Mouse (Mus musculus) granulocyte monocyte progenitor cell, adult 5-6 weeks (primary cell): Measurements from ENCODE around the gene Pyroxd2. TPM values are rescaled to one million over a fixed set of nuclear protein-coding genes. Genes with fewer than 3 reads are reported as not detected.
"Not testable (repeated sequence)": the region's sequence is repeated elsewhere in the genome, so short reads cannot be mapped to it uniquely, and the experiment has no call there.

Experiments used
- ATAC-seq: replicated peaks from 2 replicates; pipeline ENCODE4 v1.8.0; 2016; ENCODE audit warnings: mild to moderate bottlenecking, moderate TSS enrichment, inconsistent platforms; ENCODE audit not compliant: poor library complexity, severe bottlenecking
- total RNA-seq, 2 experiments: library from RNA; stranded (forward) in 1 of 2; stranded (reverse) in 1 of 2; fragments of 200-712, 200-1000 nt in 1 of 2; fragments of >200 nt in 1 of 2; fragmentation: Nextera tagmentation in 1 of 2; gene quantifications; 2 replicates each; pipeline ENCODE4 v1.2.3; 2014 to 2017

Pyroxd2 gene
- total RNA-seq (2014; fragmentation: Nextera tagmentation) (6.2 and 12.1 TPM in 2 replicates), total RNA-seq (2017) (2.3 and 3.1 TPM in 2 replicates)

DNA sequence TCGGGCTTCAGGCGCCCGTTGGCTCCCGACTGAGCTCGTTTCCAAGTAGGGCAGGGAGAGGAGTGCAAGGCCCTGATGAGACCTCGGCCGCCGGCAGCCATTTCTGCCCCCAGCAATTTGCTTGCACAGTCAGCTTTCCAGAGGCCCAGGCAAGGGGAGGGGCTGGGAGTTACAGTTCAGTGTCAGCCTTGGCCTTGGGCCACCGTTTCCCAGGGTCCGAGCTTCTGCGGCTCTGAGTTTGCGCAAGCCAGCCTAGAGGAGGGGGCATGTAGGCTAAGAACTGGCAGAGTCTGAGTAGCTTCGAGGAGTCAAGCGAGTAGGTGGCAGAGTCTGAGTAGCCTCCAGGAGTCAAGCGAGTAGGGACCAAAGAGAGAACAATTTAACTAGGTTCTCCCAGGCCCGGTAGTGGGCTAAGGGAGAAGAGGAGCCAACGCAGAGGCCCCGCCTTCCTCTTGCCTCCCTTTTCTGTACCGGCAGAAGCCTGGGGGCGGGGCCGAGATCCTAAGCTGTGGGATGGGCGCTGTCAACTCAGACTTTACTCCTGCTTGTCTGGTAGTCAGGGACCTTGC is at the start of gene Pyroxd2:
Gene Pyroxd2 (minus strand): TSS at position 413 of the 569 bp plus-strand sequence.
- peak; percentile 60 for ATAC-seq

DNA sequence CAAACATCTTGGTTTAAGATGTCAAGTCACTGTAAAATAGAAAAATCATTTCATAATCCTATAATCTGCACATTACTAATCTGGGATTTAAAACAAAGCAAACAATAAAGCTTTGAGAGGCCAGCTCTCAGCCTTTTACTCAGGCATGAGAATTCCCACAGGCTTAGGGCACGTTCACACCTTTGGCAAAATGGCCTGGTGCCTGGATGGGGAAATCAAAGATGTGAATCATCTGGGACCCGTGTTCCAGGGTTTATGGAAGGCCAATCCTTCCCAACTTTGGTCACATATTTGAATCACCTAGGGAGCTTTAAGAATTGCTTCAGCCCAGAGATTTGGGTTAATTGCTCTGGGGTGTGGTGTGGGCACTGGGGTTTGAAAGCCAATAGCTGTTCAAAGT is 45.3 kb upstream of the Pyroxd2 start:
- no peak for ATAC-seq

DNA sequence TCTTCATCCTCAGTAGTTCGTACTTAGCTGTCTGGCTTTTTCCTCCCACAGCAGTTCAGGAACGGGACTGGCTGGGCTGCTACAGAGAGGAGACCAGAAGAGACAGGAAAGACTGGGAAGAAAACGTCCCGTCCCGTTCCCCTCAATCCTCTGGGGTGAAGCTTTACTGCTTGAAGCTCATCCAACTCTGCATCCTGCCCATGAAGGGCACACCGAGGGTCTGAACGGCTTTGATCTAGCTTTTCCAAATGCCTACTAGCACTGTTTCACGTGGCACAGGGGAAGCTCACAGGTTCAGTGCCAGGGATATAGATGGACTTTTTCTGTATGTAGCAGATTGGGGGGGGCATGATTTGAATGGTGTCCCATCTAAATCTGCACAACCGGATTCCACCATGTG is 43.2 kb upstream of the Pyroxd2 start:
- ATAC-seq, result no peak

DNA sequence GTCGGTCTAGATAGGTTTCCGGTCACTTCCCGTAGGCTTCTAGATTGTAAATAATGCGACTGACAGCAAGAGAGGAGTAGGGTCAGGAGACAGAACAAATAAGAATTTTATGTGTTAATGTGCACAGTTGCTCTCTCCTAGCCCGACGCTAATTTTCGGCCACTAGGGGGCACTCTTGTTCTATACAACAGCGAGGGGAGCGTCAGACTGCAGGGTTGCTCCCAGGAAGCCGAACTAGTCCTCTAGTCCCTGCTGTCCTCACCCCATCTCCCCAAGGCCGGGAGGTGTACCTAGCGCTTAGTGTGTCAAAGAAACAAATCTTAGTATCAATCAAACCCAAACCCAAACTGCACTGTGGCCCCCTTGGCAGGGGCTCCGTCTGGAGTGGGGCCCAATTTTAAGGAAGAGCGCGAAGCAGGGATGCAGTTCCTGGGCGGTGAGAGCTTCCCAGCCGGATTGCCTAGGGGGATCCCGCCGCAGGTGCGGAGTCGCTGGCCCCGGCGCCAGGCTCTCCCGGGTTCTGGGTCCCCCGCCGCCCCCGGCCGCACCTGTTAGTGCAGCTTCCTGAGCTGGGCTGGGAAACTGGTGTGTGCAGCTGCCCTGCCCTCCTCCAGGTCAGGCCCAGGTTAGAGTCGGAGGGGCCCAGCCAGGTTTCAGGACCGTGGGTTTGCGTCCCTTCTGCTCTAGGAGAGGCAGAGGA is 42.5 kb upstream of the Pyroxd2 start:
- peak; percentile 88 for ATAC-seq

DNA sequence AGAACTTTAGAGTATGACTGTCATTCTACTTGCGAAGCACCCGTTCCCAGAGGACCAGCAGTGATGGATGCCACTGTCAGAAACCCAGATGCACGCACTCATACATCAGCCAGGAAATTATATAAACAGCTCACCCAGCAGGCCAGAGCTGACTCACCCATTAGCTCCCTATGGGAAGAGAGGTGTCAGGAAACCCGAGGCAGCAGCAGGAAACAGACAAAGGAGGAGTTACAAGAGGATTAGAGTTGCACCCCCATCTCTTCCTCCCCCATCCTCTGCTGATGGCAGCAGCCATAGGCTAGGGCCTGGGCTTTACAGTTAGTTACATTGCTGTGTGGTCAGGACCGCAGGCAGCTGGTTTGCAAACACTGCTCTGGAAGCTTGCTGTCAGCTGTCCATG is 35.7 kb upstream of the Pyroxd2 start:
- ATAC-seq, result no peak

DNA sequence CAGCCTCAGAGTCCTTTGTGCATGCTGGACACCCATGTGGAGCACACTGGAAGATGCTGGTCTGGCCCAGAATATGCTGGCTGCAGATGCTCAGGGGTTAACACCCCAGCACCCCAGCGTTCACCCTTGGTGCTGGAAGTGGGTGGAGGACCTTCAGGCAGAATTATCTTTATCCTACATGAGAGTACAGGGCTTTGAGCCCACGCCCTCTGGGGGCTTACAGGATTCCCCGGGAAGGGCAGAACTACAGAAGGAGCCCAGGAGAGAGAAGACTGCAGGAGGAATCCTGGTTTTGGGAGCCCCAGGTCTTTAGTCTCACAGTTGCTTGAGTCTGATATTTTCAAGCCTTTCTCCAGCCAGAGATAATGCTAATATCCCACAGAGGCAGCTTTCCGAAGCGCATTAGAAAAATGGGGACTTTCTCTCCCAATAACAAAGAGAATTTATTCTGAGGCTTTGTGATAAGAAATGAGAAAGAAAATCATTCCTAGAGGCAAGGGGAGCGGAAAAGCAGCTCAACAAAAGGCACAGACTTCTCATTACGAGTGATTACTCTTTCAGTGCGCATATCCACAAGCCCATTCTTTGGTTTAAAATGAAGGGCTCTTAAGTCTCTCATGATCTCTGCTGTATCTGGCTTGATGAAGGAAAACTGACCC is 33.1 kb upstream of the Pyroxd2 start:
- no peak for ATAC-seq

DNA sequence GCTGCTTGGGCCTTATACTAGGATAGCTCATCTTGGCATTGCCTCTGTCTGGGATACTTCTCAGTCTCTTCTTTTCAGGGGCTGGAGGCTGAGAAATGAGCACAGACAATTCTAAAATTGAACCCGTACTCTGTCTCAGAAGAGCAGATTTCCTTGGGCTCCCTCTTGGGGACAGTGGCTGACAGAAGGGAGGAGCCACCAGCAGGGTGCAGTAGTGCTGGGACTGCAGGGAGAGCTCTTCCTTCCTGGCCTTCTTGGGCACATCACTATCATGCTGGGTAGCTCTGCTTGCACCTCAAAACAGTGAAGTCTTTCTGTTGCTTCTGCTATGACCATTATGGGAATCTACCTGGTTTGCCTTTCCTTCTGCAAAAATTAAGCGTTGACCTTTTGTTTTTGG is 32.6 kb upstream of the Pyroxd2 start:
- no peak; the same call in 1 of the 2 replicates for ATAC-seq

DNA sequence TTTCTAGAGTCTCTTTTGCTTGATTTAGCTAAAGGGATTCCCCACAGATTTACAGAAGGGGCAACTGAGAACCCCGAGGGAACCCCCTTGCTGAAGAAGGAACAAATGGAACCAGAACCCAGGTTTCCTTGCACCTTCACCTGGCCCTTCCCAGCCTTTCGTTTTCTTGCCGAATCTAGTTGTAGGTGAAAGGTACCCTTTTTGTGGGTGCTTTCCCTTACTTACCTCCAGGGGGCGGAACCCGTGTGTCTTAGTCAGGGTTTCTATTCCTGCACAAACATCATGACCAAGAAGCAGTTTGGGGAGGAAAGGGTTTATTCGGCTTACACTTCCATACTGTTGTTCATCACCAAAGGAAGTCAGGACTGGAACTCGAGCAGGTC is 27.6 kb upstream of the Pyroxd2 start:
- not testable (repeated sequence) for ATAC-seq

DNA sequence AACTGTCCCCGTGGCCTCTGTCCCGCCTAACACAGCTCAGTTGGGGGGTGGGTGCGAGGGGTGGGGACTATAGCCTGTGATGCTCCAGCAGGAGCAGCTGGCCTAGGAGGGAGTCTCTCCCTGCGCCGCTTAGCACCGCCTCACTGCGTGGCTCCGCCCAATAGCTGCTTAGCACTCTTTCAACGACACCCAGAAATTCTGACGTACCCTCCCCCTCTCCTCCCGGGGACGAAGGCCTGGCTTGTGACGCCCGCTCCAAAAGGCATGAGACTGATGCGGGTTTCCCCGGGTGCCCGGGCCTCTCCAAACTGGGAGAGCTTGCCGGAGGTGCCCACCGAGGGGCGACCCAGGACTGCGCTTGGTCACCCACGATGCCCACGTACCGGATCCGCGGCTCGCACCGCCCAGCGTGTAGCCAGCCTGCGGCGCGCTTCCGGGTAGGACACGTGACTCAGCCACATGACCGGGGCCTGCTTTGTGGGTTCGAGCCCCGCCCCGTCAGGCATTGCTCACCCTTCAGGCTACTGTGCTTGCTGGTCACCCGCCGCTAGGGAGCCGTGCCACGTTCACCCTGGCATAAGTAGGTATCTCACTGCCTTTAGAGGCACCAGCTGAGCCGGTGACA is 27.1 kb upstream of the Pyroxd2 start, which contains the start of gene Hps1:
Gene Hps1 (minus strand): TSS at position 448 of the 625 bp plus-strand sequence.
- ATAC-seq, result peak; percentile 93

DNA sequence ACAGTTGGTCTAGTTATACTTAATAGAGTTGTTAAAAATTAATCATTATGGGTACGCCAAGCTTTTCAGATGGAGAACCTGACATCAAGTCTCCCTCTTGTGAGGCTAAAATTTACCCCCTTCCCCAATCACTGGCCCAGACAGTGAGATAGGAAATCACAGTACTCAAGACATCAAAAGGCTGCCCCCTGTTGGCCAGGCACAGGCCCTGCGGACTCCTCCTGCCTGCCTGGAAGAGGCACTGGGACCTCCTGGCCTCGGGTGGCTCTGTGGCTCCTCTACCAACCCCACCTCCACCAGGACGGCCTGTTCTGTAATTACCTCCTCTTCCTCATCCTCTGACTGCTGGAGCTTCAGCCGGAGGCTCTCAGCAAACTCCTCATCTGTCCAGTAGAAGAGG is 25.2 kb upstream of the Pyroxd2 start:
- ATAC-seq, result no peak

DNA sequence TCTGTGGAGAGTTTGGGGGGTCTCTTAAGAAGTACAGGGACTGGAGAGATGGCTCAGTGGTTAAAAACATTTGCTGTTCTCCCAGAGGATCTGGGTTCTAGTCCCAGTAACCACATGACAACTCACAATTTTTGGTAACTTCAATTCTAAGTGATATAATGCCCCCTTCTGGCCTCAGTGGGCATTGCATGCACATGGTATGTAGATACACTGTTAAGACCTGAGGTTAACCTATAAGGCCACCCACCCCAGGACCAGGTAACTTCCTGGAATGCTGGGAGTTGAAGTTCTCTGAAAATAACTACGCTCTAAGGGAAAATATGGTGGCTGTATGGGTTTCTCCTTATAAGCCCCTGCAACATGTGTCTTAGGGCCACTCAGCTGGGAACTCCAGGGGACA is 24.2 kb upstream of the Pyroxd2 start:
- no peak for ATAC-seq

DNA sequence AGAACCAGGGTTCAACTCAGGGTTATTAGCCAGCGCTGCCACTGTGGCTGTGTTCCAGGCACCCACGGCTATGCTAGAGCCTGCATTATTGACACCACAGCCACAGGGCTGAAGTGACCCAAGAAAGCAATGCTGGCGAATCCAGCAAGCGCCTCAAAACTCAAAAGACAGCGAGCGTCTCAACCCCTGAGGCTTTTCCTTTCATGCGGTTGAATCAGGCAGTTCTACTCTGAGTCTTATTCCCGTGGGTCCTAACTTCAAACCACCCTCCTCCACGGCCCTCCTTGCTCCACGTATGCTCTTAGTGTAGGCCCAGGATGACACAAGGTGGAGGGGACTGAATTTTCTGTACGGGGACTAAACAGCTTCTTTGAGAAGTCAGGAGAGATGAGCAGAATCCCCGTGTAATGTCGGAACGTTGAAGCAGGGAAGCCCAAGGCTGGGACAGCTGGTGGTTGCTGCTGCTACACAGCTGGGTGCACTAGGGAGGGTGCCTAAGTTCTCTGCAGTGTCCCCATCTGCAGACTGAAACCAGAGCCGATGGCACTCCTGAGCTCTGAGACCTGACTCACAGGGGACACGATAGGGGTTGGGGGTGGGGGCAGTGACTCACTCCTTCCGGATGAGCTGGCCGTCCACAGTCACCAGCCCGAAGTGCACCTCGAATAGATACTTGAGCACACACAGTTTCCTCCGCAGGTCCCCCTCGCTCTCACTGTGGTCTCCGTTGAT is 17.7 kb upstream of the Pyroxd2 start:
- ATAC-seq, result no peak

DNA sequence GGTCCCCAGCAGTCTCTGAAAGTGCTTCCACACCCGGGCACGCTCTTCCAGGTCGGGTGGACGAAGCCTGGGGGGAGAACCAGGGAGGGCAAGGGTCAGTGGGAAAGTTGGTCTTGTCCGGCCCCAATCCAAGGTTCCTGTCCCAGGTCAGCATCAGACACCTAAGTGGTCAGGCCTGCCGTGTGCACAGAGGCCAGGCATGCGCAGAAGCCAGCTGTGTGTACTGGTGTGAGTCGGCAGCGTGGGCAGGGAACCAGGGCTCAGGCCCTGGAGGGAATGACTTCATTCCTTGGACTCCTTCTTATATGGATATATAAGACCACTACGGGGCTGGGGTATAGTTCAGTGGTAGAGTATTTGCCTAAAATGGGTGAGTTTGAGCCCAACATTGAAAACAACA is 17.1 kb upstream of the Pyroxd2 start:
- ATAC-seq, result no peak

DNA sequence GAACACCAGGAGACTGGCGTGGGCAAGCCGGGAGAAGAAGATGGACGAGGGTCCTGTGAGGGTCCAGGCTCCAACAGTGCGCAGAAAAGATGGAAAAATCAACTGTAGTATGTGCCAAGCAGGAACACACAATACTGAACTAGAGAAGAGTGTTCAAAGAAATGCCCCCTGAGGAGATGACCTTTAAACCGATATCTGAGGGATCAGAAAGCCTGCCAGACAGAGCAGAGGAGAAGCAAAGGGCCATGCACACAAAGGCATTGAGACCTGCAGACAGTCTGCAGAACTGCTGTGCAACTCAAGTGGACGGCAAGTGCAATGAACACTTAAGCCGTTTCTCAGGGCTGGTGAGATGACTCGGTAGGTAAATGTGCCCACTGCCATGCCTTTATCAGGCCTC is 14.8 kb upstream of the Pyroxd2 start:
- no peak for ATAC-seq

DNA sequence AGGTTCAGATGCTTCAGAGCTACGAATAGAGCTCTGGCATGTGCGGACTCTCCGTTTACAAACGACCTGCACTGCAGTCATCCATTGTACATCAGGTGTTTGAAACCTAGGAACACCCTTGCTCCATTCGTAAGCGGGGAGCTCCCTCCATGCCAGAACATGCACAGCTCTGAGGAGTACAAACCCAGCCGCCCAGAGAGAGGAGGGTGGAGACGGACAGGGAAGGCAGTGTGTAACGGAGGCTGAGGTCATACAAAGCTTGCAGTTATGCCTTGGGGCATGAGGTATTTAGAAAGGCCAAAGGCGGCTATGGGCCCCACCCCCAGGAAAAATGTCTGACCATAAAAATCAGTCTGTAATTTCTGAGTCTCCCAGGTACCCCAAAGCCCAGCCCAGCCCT is 11.8 kb upstream of the Pyroxd2 start:
- no peak for ATAC-seq

DNA sequence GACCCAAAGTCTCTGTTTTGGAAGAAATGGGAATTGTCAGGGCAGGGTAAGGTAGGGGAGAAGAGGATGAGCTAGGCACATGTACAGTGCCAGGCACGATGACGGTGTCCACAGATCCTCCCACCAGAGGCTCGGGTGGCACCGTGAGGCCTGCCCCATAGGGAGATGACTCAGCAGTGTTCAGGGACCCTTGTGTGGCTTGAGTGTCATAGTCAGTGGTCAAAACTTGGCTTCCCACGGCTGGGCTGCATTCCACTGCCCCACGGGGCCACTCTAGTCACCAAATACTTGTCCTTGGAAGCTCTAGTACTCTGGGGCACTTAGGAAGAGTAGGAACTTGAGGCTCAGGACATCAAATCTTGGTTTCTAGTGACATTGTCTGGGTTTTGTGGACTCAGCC is 4.1 kb upstream of the Pyroxd2 start:
- no peak for ATAC-seq

DNA sequence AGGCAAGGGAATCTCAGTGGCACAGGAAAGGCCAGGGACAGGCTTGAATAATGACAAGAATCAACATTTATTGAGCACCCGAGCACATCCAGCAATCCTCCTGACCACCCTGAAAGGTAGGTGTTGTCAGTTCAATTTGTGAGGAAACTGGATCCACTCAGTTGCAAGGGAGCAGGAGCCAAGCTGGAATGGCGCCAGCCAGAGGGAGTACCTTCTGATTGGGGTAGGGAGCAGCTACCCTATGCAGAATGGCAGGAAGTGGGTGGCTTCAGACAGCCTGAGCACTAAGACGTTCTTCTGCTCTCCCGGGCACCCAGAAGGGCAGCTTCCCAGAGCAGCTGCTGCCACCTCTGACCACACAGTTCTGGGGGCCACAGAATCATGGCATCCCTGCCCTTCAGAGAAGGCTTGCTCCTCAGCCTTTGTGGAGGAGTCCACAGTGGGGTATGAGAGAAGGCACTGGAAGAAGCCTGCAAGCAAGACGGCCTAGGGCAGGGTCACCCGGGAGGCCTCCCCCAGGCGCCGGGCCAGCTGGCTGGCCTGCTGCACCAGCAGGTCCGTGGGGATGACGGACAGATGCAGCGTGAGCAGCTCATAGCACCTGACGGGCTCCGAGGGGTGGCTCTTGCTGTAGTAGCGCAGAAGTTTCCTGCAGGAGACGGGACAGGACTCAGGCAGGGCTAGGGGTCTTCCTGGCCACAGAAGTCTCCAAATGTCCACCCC is 2.7 kb upstream of the Pyroxd2 start:
- ATAC-seq, result no peak

DNA sequence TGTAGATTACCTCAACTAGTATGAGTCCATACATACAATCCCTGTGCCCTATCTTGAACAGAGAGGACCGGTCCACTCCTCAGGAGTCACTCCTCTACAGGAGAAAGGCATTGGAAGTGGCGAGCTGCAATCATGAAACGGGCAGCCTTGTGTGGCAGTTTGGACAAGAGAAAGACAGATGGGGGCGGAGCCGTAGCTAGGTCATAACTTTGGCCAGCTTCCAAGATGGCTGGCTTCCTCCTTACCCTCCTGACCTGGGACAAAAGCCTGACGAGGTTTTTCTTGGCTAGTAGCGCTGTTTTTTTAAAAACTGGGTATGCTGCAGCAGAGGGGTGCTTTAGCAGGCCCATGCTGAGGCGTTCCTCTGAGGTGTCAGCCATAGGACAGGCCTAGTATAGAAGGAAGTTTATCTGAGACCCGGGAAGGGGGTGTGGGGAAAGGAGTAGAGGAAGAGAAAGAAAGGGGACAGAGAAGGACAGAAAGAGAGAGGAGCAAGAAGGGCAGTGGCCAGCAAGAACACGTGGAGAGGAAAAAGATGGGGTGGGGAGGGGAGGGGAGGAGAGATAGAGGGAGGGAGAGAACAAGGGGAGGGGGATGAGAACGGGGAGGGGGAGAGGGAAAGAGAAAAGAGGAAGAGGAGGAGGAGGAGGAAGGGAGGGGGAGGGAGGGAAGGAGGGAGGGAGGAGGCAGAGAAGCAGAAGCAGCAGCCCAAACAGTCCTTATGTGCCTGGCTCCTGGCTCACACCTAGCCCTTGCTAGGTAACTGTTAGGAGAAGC is 754 bp upstream of the Pyroxd2 start:
- ATAC-seq, result peak; percentile 50

DNA sequence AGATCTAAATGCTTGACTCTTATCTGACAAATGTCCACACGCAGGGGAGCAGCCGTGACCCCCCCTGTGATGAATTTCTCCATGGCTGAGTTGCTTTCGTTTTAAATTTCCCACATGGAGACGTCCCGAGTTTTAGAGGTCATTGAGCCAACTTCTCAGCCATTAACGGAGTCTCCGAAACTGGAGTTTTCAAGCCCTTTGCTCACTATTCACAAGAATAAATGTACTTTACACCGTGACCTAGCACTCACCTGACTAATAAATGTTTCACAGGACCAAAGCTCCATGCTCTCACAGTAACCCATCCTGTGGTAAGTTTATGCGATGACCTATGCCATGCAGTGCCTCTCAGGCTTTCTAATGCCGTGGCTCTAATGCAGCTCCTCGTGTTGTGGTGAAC is 2.4 kb downstream of the Pyroxd2 start:
- no peak for ATAC-seq
